Mouse (Mus musculus) erythroblast, embryonic 14.5 days (primary cell): ENCODE measurements around the gene Tmem177.

ENCODE experiments used
- GATA1 ChIP-seq: IDR thresholded peaks from 2 replicates; pipeline ENCODE4 v1.6.1; 2012; ENCODE audit warnings: low read length, inconsistent platforms, mixed read lengths
- TAL1 ChIP-seq: IDR thresholded peaks from 3 replicates; pipeline ENCODE4 v1.6.1; 2012; ENCODE audit warnings: low read length, inconsistent platforms, mixed read lengths

DNA sequence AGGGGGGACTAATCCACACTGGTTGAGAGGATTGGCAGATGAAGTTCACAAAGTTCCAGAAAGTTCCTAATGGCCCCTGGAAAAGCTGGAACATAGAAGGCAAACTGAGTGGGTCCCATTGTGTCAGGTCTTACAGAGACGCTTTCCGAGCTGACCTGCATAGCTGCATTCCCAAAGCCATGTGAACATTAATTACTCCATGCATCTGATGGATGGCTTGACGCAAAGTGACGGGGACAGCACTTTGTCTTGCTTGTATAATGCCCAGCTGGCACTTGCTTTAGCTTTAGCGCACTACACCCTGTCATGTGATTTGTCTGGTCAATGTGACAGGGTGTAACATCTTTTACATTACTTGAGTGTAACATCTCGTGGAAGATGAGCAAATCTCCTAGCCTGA, 47.7 kb downstream of the Tmem177 start:
- TF ChIP-seq GATA1 (no peak), TAL1 (no peak)
